10 mouse cellular contexts compared by ENCODE assay signal in genomic region chr1:74797459-74797858, GRCm38 (mm10). TPM values are rescaled to one million over a fixed set of nuclear protein-coding genes. Genes with fewer than 3 reads are reported as not detected.
DNase-seq lines count a peak whose midpoint lies in the region; ATAC-seq lines count a peak whose summit lies in the region.
"Had no signal": no experiment of that assay in that cellular context is flagged by ENCODE, and none has a peak within 500 bp of the region (broad histone marks: within the 10 kb centered on the region; RNA-seq: fewer than 3 reads in every experiment).

No protein-coding gene starts in this region.

- peak; percentile 55; the same call in 1 of the 2 replicates for ATAC-seq in embryonic facial prominence, embryonic 14.5 days (ENCODE audit: low read depth)
- ATAC-seq in neural tube, embryonic 15.5 days (ENCODE audit: low FRiP score): peak; percentile 30
- ATAC-seq: Patski had no signal

- DNase-seq in left cerebral cortex, postnatal 4 days: peak; percentile 94
- no peak for DNase-seq in left cerebral cortex, adult 8-10 months (ENCODE audit: low spot score in 2 of 2)
- DNase-seq in embryonic facial prominence, embryonic 14.5 days (ENCODE audit: low spot score): peak; percentile 87
- DNase-seq in kidney, postnatal 4 days: peak; percentile 77 to 84
- no peak for DNase-seq in heart, embryonic 10.5 days (ENCODE audit: low spot score)
- DNase-seq in right cerebral cortex, postnatal 25 days: no peak
- no peak for DNase-seq in heart, adult 11 months

- 11% methylated on average over 5 of the region's 5 CpGs for WGBS in embryonic facial prominence, embryonic 14.5 days
- WGBS in neural tube, embryonic 15.5 days: 8% methylated on average over 5 of the region's 5 CpGs
- WGBS in heart, embryonic 10.5 days: 7% methylated on average over 5 of the region's 5 CpGs

- H3K4me2 ChIP-seq in embryonic facial prominence, embryonic 14.5 days (ENCODE audit: low read depth, low read length): no peak overlapping the region
- no peak overlapping the region for H3K4me2 ChIP-seq in neural tube, embryonic 15.5 days
- H3K4me2 ChIP-seq: embryonic facial prominence, embryonic 13.5 days had no signal

- no peaks in the 10 kb centered on the region for H3K36me3 ChIP-seq in embryonic facial prominence, embryonic 14.5 days (ENCODE audit: control insufficient read depth, insufficient read depth, low read length)
- H3K36me3 ChIP-seq in neural tube, embryonic 15.5 days: no peaks in the 10 kb centered on the region
- H3K36me3 ChIP-seq in heart, embryonic 10.5 days: no peaks in the 10 kb centered on the region
- H3K36me3 ChIP-seq: embryonic facial prominence, embryonic 13.5 days had no signal

- H3K9ac ChIP-seq in embryonic facial prominence, embryonic 14.5 days (ENCODE audit: low read depth, low read length): no peak overlapping the region
- no peak overlapping the region for H3K9ac ChIP-seq in neural tube, embryonic 15.5 days (replicated peaks)
- H3K9ac ChIP-seq: embryonic facial prominence, embryonic 13.5 days had no signal

- no peak overlapping the region for H3K4me3 ChIP-seq in embryonic facial prominence, embryonic 14.5 days (ENCODE audit: low read depth, low read length)
- H3K4me3 ChIP-seq in neural tube, embryonic 15.5 days (replicated peaks): no peak overlapping the region
- no peak overlapping the region for H3K4me3 ChIP-seq in heart, embryonic 10.5 days
- H3K4me3 ChIP-seq: embryonic facial prominence, embryonic 13.5 days had no signal

- peaks cover 87% of the 10 kb centered on the region for H3K27me3 ChIP-seq in embryonic facial prominence, embryonic 14.5 days (replicated peaks; ENCODE audit: control insufficient read depth, insufficient read depth, low read length)
- H3K27me3 ChIP-seq in neural tube, embryonic 15.5 days (replicated peaks): peaks cover 78% of the 10 kb centered on the region
- peaks cover 100% of the 10 kb centered on the region for H3K27me3 ChIP-seq in heart, embryonic 10.5 days (ENCODE audit: insufficient read depth, poor library complexity, severe bottlenecking)

- H3K27ac ChIP-seq in embryonic facial prominence, embryonic 14.5 days (replicated peaks; ENCODE audit: low read depth, low read length): no peak overlapping the region
- H3K27ac ChIP-seq in neural tube, embryonic 15.5 days (replicated peaks): no peak overlapping the region
- H3K27ac ChIP-seq in heart, embryonic 10.5 days: no peak overlapping the region; the same call in 1 of the 2 replicates
- H3K27ac ChIP-seq: embryonic facial prominence, embryonic 13.5 days had no signal

- intact Hi-C loops in left cerebral cortex, postnatal 4 days (cut with DNase I): no loop called here

- no peaks in the 10 kb centered on the region for H3K9me3 ChIP-seq in embryonic facial prominence, embryonic 14.5 days (ENCODE audit: control insufficient read depth, low read length)
- no peaks in the 10 kb centered on the region for H3K9me3 ChIP-seq in neural tube, embryonic 15.5 days (replicated peaks)
- H3K9me3 ChIP-seq in heart, embryonic 10.5 days: no peaks in the 10 kb centered on the region
- H3K9me3 ChIP-seq: embryonic facial prominence, embryonic 13.5 days had no signal

- peaks cover 32% of the 10 kb centered on the region for H3K4me1 ChIP-seq in embryonic facial prominence, embryonic 14.5 days (ENCODE audit: control insufficient read depth, insufficient read depth, low read length)
- peaks cover 34% of the 10 kb centered on the region for H3K4me1 ChIP-seq in neural tube, embryonic 15.5 days
- H3K4me1 ChIP-seq in heart, embryonic 10.5 days: peaks cover 36% of the 10 kb centered on the region

RNA-seq across cellular contexts. Expression of gene Wnt10a, which starts 6.1 kb away (rescaled TPM):
- under 1 TPM in 1 of 2 experiments, not detected in 1; 0.38 TPM for total RNA-seq in left cerebral cortex, postnatal 4 days (2021)
- 10 to 100 TPM; 11.0 to 11.8 (median 11.2) TPM for total RNA-seq in left cerebral cortex, adult 8-10 months (2022)
- 6.1 and 6.7 TPM in 2 replicates for polyA plus RNA-seq in embryonic facial prominence, embryonic 14.5 days (2014; fragmentation: Nextera tagmentation; extraction: Ambion mirVana)
- polyA plus RNA-seq in neural tube, embryonic 15.5 days (2015; fragmentation: Nextera tagmentation; extraction: Ambion mirVana): 0.09 and 0.20 TPM in 2 replicates
- polyA plus RNA-seq in heart, embryonic 10.5 days (2016; fragmentation: Nextera tagmentation; extraction: Ambion mirVana): 0.07 and 0.29 TPM in 2 replicates
- polyA plus RNA-seq: Patski had no signal

RNA-seq across cellular contexts. Expression of gene Wnt6, which starts 25.8 kb away (rescaled TPM):
- total RNA-seq in left cerebral cortex, postnatal 4 days (2021): 1 to 10 TPM; 3.5 to 5.1 TPM
- 1 to 10 TPM; 2.4 to 3.7 (median 2.5) TPM for total RNA-seq in left cerebral cortex, adult 8-10 months (2022)
- polyA plus RNA-seq in embryonic facial prominence, embryonic 14.5 days (2014; fragmentation: Nextera tagmentation; extraction: Ambion mirVana): 16.1 and 23.1 TPM in 2 replicates
- polyA plus RNA-seq in neural tube, embryonic 15.5 days (2015; fragmentation: Nextera tagmentation; extraction: Ambion mirVana): 5.7 and 6.4 TPM in 2 replicates
- 4.0 and 11.9 TPM in 2 replicates for polyA plus RNA-seq in heart, embryonic 10.5 days (2016; fragmentation: Nextera tagmentation; extraction: Ambion mirVana)
- polyA plus RNA-seq: Patski had no signal

RNA-seq across cellular contexts. Expression of gene Prkag3, which starts 48.4 kb away (rescaled TPM):
- not detected for total RNA-seq in left cerebral cortex, postnatal 4 days (2021)
- under 1 TPM; 0.13 to 0.64 (median 0.48) TPM for total RNA-seq in left cerebral cortex, adult 8-10 months (2022)
- 4.5 and 6.4 TPM in 2 replicates for polyA plus RNA-seq in embryonic facial prominence, embryonic 14.5 days (2014; fragmentation: Nextera tagmentation; extraction: Ambion mirVana)
- polyA plus RNA-seq in neural tube, embryonic 15.5 days (2015; fragmentation: Nextera tagmentation; extraction: Ambion mirVana): 0.17 and 0.40 TPM in 2 replicates
- 2.3 and 6.8 TPM in 2 replicates for polyA plus RNA-seq in heart, embryonic 10.5 days (2016; fragmentation: Nextera tagmentation; extraction: Ambion mirVana)
- polyA plus RNA-seq: Patski had no signal

RNA-seq across cellular contexts. Expression of gene Cdk5r2, which starts 57.3 kb away (rescaled TPM):
- total RNA-seq in left cerebral cortex, postnatal 4 days (2021): 100 to 1,000 TPM; 227 to 230 TPM
- 100 to 1,000 TPM; 264 to 303 (median 291) TPM for total RNA-seq in left cerebral cortex, adult 8-10 months (2022)
- 0.60 and 0.79 TPM in 2 replicates for polyA plus RNA-seq in embryonic facial prominence, embryonic 14.5 days (2014; fragmentation: Nextera tagmentation; extraction: Ambion mirVana)
- 10.0 and 11.6 TPM in 2 replicates for polyA plus RNA-seq in neural tube, embryonic 15.5 days (2015; fragmentation: Nextera tagmentation; extraction: Ambion mirVana)
- polyA plus RNA-seq in heart, embryonic 10.5 days (2016; fragmentation: Nextera tagmentation; extraction: Ambion mirVana): not detected in 2 replicates
- polyA plus RNA-seq: Patski had no signal

Comparison
In these comparisons a context has a peak if more than half of its experiments do, and no peak if none do; other contexts are left out.
1. DNase-seq: peak in left cerebral cortex, postnatal 4 days (single experiment), embryonic facial prominence, embryonic 14.5 days (single experiment) and kidney, postnatal 4 days (2 of 2); none in left cerebral cortex, adult 8-10 months (0 of 2), heart, embryonic 10.5 days (single experiment), right cerebral cortex, postnatal 25 days (single experiment) and heart, adult 11 months (single experiment).